Mouse (Mus musculus): ENCODE data around the gene Pabpn1.
A peak's percentile ranks its signal among the peaks of the same experiment; 100 is the strongest.

The Pabpn1 gene

DNA sequence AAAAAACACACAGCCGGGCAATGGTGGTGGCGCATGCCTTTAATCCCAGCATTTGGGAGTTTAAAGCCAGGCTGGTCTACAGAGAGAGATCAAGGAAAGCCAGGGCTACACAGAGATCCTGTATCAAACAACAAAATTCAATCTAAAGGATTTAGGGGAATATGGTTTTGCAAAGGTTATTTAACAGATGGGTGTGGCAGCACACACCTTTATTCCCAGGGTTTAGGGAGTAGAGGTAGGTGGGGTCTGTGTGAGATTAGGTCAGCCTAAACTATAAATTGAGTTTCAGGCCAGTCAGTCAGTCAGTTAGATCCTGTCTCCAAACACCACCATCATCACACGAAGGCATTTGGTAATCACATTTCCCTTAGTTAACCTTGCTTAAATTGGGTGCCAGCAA is at the start of gene Pabpn1:
Pabpn1 (plus strand) TSS at position 301 of the 400 bp plus-strand sequence.
- no peak for DNase-seq

DNA sequence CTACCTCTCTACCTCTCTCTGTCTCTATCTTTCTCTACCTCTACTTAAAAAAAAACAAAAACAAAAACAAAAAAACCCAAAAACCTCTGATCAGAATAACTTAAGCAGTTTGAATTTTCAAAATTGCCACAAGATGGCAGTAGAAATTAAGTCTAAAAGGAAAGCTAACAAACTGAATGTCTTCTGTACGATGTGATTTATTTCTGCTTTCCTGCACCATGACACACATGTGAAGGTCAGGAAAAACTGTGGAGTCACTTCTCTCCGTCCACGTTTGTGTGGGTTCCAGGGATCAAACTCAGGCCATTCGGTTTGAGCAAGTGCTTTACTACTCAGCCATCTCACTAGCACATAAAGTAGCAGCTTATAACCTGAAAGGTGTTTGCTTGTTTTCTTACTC is 48.8 kb upstream of the Pabpn1 start:
- peak; percentile 39 for DNase-seq

DNA sequence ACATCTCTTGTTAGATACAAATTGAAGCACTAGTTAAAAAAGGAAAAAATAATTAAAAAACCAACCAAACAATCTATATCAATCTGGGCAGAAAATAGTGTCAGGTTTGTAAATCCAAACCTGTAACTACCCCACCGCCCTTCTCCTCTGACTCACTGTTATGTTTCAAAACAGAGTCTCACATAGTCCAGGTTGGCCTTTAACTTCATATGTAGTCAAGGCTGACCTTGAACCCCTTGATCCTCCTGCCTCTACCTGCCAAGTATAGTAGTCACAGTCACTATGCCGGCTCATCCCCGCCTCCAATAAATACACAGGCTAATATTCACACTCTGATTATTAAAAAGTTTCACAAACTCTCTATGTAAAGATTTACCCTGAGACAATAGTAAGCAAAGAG is 36.6 kb upstream of the Pabpn1 start:
- no peak for DNase-seq

DNA sequence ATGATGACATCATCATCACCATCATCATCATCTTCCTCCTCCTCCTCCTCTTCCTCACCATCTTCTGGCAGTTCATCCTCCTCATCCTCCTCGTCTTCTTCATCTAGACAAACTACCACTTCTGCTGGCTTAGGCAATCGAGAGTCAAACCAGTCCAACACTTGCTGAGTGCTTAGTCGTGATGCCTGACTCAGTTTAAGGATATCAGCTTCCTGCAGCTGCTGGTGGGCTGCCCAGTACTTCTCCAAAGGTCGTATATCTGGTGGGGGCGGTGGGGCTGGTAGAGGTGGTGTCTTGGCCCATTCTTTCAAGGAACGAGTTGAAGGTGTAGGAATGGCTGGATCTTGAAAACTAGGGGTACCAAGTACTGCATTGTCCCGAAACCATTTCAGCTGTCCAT is 35.6 kb upstream of the Pabpn1 start:
- no peak for DNase-seq

DNA sequence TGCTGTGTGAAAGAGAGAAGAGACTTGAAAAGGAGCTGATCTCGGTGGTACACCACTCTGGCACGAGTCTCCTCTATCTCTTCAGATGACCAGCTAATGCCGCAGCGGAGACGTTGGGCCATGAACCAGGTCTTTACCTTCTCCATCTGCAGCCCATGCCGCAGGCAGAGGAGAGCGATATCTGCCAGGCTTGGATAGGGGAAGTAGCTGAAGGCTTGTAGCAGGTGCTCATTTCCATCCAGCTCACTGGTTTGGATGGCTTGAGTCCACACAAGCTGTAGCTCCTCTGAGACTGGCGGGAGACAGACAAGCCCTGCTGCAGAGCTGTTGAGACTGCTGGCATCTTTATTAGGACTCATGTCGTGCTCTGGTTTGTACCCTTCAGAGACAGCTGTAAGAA is 34.4 kb upstream of the Pabpn1 start:
- DNase-seq: no peak

DNA sequence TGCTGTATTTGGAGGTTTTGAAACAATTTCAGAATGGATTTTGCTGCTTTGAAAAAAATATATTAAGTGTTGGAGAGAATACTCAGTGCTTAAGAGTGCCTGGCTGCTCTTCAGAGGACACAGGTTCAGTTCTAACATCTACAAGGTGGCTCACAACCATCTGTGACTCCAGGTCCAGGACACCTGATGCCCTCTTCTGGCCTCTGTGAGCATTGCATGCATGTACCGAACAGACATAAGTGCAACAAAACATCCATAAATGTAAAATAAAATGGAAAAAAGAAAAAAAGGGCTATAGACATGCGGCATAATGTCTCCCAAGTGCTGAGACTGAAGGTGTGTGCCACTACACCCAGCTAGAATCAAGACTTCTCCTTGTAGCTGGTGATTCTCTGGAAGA is 31.8 kb upstream of the Pabpn1 start:
- peak; percentile 84 for DNase-seq

DNA sequence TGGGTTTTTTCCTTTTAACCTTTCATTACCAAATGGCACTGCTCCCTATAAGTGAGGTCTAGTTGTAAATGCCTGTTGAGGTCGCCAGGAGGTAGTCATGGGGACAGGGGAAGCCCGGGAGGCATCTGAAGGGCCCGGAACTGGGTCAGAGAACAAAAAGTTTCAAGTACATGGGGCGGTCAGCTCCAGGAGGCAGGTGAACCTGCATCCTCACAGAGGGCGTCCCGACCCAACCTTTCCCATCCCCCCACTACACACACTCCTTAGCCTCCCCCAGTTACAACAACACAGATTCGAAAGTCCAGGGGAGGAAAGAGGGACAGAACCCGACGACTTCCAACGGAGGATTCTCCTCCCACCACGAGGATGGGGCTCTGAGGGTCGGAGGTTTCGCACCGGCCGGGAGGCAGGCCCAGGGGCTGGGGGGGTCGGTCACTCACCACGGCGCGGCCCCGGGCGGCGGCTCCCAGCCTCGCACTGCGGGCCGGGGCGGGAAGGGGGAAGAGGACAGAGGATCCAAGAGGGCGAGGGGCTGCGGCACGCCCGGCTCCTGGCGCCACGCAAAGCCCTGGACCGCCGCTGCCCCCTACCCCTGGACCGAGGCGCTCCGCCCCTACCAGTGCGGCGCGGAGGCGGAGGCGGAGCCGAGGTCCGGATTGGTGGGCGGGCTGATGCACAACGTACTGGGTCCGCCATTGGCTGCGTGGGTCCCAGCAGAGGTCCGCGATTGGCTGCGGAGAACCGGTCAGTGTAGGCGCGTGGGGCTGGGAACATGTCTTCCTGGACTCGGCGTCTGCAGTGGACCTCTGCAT is 28.6 kb upstream of the Pabpn1 start:
- DNase-seq: peak; percentile 96

DNA sequence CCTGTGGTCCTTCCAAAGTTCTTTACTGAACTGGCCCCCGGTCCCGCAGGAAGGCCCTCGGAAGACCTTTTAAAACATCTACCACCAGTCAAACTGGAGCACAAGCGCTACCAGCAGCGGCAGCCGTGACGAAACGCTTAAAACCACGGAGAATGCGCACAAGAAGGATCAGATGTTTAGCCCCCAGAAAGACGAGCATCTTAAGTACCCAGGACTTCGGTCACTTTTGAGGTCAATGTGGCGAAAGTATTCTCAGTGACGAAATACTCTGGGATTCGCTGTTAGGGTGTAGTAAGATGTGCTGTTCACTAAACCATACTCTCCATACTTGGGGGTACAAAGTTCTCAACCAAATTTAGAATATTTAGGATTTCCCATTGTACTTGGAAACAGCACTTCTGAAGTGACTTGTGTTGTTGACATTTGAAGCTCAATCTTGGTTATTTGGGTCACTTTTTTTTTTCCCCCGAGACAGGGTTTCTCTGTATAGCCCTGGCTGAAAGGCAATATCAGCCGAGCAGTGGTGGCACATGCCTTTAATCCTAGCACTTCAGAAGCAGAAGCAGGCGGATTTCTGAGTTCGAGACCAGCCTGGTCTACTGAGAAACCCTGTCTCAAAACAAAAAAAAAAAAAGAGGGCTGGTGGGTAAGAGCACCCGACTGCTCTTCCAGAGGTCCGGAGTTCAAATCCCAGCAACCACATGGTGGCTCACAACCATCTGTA is 27.8 kb upstream of the Pabpn1 start:
- no peak for DNase-seq

DNA sequence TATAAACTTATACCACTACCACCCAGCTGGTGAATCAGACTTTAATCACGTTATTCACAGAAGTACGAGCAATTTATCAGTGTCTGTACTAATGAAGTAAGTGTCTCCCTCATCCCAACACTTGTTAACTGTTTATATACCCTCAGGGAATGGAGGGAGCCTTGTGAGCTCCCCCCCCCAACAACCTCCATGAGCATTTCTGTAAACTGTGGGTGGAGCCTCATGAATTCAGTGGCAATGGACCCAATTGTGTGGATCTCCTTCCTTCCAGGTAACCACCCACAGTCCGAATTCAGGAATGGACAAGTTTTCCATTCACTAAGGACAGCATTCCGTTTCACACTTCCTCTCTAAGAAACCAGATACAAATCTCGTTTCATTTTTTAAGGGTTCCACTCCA is 26.7 kb upstream of the Pabpn1 start:
- no peak for DNase-seq

DNA sequence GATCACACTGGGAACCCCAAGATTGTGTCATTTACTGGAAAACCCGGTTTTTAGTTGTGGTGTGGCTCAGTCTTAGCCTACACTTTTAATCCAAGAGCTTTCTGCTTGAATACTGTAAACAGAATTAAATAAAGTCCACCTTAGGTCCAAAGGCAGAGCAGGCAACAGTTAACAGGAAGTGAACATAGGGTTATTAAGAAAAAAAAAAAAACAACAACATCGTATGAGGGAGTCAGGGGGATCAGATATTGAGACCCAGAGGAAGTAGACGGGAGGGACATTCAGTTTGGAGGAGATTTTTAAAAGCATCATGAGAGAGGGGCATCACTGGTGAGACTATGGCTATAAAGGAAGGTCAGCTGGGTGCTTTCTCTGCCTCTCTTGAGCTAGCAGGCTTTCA is 26.0 kb upstream of the Pabpn1 start:
- DNase-seq: no peak

DNA sequence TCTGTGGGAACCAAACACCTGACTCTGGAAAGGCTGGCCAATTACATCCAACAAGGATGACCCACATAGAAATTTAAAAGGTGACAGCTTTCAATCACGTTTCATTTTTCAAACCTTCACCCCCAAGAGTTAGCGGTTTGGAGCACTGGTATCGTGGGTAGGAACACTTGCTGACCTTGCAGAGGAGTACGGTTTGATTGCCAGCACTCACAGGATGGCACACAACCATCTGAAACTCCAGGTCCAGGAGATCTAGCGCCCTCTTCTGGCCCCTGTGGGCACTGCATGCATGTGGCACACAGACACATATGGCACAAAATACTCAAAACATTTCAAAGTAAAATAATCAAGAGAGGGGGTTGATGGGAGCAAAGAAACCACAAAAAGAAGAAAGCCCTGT is 25.4 kb upstream of the Pabpn1 start:
- DNase-seq: peak; percentile 20

DNA sequence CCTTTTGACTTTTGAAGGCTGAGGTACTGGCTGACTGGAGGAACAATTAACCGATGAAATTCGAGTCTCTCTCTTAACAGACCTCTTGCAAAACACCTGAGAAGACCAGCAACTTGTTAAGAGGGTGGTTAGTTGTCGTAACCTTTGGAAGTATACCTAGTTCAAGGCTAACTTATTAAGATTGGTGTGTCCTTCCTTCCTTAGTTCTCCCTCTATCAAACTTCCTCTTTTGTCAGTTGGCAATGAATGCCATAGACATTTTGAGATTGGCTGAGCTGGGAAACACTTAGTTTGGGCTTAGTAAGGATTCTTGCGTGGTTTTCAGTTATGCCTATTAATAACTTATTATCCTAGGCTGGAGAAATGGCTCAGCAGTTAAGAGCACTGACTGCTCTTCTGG is 24.3 kb upstream of the Pabpn1 start:
- DNase-seq: no peak

DNA sequence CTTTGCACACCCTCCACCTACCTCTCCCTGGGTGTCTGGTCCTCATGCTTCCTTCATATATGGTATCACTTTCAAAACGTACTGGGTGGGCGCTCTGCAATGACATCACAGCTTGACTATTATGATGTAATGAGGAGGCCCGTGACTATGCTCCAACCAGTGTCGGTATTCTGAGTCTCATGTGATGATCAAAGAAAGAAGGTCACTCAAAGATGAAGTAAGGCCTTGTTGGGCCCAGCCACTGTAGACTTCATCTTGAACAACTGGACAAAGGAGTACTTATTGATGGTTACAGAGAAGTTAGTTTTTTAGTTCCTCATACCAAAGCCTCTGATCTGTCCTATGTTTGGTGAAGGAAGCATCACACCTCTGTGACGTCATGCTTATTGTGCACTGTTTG is 21.4 kb upstream of the Pabpn1 start, which contains the start of gene Homez:
Homez (minus strand) TSS at position 101 of the 400 bp plus-strand sequence.
- no peak for DNase-seq

DNA sequence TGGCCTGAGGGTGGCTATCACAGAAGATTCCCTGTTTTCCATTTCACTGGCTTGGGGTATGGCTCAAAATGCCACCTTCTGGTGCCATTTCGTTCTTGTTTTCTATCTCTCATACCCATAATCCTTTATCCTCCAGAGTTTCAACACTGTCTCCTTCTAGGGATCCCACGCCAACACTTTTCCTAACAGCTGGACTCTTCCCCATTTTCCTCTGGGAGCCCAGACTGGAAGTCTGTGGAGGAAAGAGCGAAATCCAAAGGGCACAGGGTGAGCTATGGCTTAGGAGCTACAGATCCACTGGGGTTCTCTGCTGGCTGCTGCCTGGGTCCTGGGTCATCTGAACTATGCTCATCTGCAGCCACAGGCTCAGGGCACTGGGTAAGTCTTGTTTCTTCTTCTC is 18.1 kb upstream of the Pabpn1 start:
- no peak for DNase-seq

DNA sequence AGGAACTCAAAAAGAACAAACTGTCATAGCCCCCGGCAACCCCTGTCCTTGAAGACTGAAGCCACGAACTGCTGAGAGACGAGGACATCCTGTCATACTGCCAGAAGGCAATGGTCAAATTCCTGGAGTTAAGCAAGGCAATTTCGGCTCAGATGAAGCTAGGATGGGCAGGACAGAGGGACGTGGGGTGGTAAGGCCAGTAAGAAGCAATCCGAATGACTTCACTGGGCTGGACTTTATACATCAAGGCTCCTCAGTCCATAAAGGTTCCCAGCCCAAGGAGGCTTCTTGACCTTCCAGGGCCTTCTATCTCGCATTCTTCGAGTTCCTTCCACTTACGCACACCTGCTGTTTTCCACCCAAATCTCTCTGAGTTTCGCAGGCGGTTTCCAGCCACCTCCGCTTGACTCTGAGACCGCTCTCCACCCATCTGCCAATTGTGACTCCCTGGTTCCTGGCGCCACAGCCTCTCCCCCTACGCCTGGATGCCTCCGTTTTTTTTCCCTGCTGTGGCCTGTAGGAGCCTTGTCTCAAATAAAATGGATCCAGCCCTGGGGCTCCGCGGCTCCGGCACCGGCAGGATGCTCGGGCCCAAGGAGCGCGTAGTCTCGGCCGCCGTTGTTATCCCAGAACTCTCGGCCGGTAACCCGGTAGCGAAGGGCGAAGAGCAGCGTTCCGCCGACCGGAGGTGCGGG is 16.3 kb upstream of the Pabpn1 start:
- no peak for DNase-seq

DNA sequence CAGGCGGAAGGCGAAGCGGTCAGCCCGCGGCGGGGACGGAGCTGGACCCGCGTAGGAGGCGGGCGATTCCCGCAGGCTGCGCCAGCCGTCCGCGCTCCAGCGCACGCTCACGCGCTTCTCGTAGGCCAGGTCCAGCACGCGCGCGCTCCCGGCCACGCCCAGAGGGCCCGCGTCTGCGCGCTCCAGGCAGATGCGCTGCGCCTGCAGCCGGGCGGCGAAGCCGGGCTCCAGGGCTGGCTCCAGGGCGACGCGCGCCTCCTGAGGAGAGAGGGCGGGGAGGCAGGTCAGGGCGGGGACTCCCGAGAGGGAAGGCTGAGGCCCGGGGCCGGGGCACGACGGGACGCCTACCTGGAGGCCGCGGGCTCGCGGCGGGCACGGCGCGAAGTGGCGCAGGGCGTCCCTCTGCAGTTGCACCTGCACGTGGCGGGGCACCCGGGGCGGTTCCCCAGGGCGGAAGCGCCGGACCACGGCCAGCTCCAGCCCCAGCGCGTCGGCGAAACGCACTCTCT is 15.7 kb upstream of the Pabpn1 start:
- DNase-seq: peak; percentile 93

DNA sequence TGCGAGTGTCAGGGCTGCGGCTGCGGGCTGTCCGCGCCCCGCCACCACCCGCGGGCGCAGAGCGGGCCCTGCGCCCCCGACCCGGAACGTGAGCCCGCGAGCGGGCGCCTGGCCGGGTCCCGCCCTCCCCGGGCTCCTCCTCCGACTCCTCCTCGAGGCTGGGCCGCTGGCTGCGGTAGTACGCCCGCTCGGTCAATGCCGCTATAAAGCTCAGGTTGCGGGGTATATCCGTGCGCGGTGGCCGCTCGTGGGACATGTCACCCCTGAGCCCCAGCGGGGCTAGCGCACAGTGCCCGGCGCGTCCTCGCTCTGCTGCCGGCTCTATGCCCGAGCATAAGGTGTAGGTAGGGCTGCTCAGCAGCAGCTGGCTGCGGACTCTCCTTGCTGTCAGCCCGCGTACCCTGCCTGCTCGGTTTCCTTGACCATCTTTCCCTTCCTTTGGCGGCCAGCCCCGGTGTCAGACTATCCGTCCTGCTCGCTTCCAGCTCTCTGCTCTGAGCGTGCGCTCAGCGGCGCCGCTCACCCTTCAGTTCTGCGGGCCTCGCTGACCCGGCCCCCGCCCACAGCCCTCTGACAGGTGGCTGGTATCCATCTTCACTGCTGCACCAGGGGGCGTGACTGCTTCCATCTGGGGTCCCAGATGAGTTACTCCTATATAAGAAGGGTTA is 15.1 kb upstream of the Pabpn1 start, which contains the start of gene Ppp1r3e:
Ppp1r3e (minus strand) TSS at position 503 of the 668 bp plus-strand sequence.
- DNase-seq: peak; percentile 67

DNA sequence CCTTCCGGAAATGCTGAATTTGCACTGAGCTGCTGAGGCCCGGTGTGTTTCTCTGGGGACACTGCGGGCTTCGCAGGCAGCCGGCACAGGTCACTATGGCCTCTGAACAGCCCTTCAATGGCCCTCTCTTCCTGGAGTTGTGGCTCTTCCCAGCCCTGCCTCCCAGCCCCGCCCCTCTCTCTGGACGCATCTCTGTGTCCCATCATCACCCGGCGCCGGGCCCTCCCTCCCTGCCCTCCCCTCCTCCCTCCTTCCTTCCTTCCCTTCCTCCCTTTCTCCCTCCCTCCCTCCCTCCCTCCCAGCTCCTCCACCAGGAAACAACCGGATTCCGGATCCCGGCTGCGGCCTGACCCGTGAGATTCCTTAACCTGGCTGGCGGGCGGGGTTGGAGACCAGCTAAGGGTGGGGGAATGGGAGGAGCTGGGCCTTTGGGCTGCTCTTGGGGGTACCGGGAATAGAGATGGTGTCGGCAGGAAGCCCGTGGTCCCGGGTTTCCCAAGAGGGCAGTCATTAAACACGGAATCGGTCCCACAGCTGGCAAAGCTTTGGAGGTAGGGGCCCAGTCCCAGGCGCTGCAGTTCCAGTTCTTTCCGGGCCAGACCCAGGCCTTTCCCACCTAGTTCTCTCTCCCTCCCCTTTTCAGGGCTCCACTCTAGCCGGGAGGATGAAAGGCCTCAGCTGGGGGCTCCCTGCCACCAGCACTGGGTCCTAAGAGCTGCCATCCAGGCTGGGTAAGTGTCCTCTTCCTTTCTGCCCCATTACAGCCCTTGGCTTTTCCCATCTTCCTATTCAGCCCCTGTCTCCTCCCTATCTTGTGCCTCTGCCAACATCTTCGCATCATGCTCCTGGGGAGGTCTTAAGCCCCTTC is 8.9 kb upstream of the Pabpn1 start, which contains the start of the genes Bcl2l2 and Gm20521:
Bcl2l2 (plus strand) TSS at position 224 of the 868 bp plus-strand sequence.
Gm20521 (plus strand) TSS at position 288 of the 868 bp plus-strand sequence.
- DNase-seq: peak; percentile 93

DNA sequence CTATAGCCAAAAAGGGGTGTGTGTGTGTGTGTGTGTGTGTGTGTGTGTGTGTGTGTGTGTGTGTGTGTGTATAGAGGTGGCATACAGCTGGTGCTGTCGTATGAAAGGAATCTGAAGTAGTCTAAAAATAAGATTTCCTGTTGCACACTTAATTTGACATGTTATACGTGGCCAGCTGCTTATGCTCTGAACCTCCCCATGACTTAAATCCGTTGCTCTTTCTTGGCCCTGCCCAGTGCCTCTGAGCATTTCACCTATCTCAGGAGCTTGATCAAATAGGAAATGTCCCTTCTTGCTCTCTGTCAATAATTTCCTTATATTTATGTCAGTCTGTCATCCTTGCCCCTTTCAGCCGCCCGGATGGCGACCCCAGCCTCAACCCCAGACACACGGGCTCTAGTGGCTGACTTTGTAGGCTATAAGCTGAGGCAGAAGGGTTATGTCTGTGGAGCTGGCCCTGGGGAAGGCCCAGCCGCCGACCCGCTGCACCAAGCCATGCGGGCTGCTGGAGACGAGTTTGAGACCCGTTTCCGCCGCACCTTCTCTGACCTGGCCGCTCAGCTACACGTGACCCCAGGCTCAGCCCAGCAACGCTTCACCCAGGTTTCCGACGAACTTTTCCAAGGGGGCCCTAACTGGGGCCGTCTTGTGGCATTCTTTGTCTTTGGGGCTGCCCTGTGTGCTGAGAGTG is 8.1 kb upstream of the Pabpn1 start:
- no peak for DNase-seq

DNA sequence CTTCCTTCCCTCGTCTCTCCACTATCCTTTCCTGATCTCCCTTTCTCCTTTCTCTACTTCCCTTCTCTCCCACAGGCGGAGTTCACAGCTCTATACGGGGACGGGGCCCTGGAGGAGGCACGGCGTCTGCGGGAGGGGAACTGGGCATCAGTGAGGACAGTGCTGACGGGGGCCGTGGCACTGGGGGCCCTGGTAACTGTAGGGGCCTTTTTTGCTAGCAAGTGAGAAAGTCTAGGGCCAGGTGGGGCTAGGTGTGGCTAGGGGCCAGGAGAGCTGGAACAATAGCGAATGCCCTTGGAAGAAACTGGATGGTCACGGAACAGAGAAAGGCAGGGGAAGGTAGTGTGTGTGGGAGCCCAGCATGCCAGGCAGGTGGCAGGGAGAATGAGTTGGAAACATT is 7.0 kb upstream of the Pabpn1 start:
- no peak for DNase-seq

DNA sequence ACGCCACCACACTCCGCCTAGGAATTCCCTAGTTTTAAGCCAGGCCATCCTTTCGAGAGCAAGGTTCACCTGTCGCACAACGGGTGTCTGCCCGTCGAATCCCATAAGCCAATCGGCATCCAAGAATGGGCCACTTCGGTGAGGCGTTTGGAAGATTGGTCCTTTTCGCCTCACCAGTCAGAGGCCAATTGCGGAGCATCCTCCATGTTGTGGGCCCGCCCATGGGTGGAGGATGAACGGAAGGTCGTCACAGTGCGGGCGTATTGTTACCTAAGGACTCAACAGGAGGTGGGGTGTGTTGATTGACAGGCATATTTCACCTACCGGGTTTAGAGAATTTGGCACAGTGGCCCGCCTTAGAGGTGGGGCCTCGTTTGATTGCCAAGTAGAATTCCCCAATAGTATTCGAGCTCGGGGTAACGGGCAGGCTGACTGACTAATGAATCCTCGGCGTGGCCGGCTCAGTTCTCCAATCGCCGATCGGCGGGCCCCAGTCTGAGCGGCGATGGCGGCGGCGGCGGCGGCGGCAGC is 1.4 kb downstream of the Pabpn1 start:
- DNase-seq: peak; percentile 99
